Mouse (Mus musculus): ENCODE measurements around the gene Gpr108. TPM values are rescaled to one million over a fixed set of nuclear protein-coding genes. Genes with fewer than 3 reads are reported as not detected.

The Gpr108 gene
- total RNA-seq, 2 experiments from 2014 or later, result 21.8 to 24.6 TPM

Small RNA genes within 50 kb of the gene (microRNA-seq; reads per million reads assigned to microRNA genes)
- 0 reads per million in 2 experiments for gene Mir6978

Other genes starting within 250 kb of the Gpr108 start
- gene Pspn, start 248.4 kb downstream of the Gpr108 start, total RNA-seq (2021), result not detected
- gene Gtf2f1, start 237.2 kb downstream of the Gpr108 start, total RNA-seq (2021), result 10 to 100 TPM; 20.6 to 23.6 TPM
- gene Gm17949, start 237.0 kb downstream of the Gpr108 start, total RNA-seq (2021), result not detected
- 10 to 100 TPM; 31.9 to 36.4 TPM for gene Khsrp, start 216.9 kb downstream of the Gpr108 start, total RNA-seq (2021)
- gene Slc25a41, start 206.8 kb downstream of the Gpr108 start, total RNA-seq (2021), result not detected
- gene Crb3, start 189.3 kb downstream of the Gpr108 start, total RNA-seq (2021), result under 1 TPM; 0.53 to 0.68 TPM
- 10 to 100 TPM; 31.7 to 38.2 TPM for gene Slc25a23, start 188.6 kb downstream of the Gpr108 start, total RNA-seq (2021)
- under 1 TPM; 0.51 to 0.58 TPM for gene Dennd1c, start 169.9 kb downstream of the Gpr108 start, total RNA-seq (2021)
- 1 to 10 TPM; 1.5 to 3.3 TPM for gene Tubb4a, start 160.7 kb downstream of the Gpr108 start, total RNA-seq (2021)
- 1 to 10 TPM in 1 of 2 experiments, under 1 TPM in 1; 0.82 to 1.0 TPM for gene Tnfsf9, start 143.1 kb downstream of the Gpr108 start, total RNA-seq (2021)
- gene Cd70, start 98.7 kb downstream of the Gpr108 start, total RNA-seq (2021), result not detected
- gene Tnfsf14, start 54.3 kb downstream of the Gpr108 start, total RNA-seq (2021), result not detected
- 1 to 10 TPM in 1 of 2 experiments, under 1 TPM in 1; 0.60 to 1.2 TPM for gene C3, start 20.3 kb downstream of the Gpr108 start, total RNA-seq (2021)
- gene Trip10, start 1.0 kb upstream of the Gpr108 start, total RNA-seq (2021), result 10 to 100 TPM; 69.4 to 75.6 TPM
- gene Vav1, start 30.7 kb upstream of the Gpr108 start, total RNA-seq (2021), result under 1 TPM; 0.66 to 0.93 TPM
- gene Adgre1, start 110.2 kb upstream of the Gpr108 start, total RNA-seq (2021), result 1 to 10 TPM; 2.6 to 3.5 TPM

Data from gastrocnemius, postnatal 14 days (tissue).